Mouse (Mus musculus) CD4-positive naive resting alpha-beta T cell, adult 57 days (primary cell): ENCODE data around the gene Mocs3. TPM values are rescaled to one million over a fixed set of nuclear protein-coding genes. Genes with fewer than 3 reads are reported as not detected.

Experiments
- total RNA-seq: library from RNA; stranded (reverse); gene quantifications from one replicate; pipeline ENCODE4 v1.2.4, GENCODE M21; 2023

Mocs3 gene
- 15.3 TPM for total RNA-seq

DNA sequence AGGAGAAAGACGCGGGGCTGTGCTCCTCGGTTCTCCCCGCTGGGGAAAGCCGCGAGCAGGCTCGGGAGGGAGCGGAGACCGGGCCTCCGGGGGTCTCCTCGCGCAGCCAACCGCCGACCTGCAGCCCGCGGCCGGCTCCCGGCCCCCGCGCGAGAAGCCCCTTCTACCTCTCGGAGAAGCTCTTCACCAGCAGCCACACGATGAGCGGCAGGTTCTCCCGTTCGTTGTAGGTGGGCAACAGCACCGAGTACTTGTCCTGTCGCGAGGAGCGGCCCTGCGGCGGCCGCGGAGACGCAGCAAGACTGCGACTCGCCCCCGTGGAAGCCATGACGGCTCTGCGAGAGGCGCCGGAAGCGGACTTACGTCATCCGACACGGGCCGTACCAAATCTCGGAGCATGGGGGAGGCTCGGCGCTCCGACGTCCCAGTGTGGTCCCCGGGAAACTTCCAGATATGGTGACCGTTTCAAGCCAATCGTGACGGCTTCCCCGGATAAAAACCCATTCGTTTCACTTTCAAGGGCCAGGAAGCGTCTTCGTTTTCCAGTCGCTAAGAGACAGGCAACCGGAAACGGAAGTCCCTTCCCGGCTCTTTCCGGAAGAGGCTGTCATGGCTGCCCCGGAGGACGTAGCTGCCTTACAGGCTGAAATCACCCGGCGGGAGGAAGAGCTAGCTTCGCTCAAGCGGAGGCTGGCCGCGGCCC lies at the start of gene Mocs3, which contains the start of the genes Gm20716 and Dpm1:
Gene Mocs3 (plus strand): TSS at position 597 of the 703 bp plus-strand sequence.
Gene Gm20716 (minus strand): TSS at position 339 of the 703 bp plus-strand sequence.
Gene Dpm1 (minus strand): TSS at position 566 of the 703 bp plus-strand sequence.

DNA sequence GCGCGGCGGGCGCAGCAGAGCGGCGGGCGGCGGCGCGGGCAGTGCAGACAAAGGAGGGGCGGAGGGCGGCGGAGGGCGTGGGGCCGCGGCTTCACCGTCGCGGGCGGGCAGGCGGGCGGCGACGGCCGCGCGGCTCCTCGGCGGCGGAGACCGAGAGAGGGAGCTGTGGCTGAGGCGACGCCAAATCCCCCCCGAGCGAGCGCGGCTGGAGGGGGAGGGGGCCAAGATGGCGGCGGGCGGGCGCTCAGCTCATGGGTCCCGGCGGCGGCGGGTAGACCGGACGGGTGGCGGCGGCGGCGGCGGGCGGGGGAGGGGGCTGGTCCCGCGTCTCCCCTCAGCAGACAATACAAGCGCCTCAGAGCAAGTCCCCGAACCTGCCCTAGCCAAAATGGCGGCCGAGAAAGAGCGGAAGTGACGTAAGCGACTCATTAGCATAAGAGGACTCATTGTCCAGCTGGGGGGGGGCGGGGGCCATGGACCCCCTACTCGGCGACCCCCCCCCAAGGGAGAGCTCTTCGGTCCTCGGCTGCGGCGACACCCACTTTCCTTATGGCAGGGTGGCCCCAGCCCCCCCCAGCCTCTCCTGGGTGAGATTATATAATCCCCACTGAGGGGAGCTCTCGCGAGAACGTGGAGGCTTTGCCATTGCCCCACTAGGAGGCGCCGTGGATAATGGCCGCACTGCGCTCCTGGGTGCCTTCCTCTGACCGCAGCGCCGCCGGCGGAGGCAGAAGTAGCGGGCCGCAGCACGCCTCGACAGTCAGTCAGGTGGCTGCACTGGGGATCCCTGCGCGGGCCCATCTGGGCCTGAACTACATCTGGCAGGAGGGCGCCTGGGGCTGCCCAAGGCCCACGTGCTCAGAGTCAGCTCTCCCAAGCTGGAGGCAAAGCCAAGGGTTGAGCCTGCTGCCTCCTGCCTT lies 23.4 kb upstream of the Mocs3 start, which contains the start of gene Adnp:
Gene Adnp (minus strand): TSS at position 388 of the 920 bp plus-strand sequence.

DNA sequence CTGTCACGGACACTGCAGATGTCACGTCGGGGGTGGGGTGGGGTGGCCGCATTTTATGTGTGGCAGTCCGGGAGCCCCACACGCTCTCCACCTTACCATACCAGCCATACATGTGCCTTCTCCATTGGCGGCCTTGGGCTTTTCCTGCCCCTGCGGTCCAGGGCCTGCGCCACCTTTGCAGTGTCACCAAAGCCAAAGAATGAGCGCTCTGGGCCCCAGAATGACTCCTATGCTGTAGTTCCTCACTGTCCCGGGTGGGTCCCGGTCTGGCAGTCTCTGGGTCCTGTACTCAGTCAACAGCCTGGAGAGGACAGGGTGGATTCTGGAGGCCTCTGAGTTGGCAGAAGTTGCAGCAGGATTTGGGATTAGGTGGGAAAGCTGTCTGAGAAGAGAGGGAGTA lies 51.2 kb downstream of the Mocs3 start, which contains the start of gene Kcng1:
Gene Kcng1 (minus strand): TSS at position 155 of the 400 bp plus-strand sequence.

Other genes with a start within 250 kb of the Mocs3 start
- gene Ripor3, start 220.0 kb upstream of the Mocs3 start, total RNA-seq: 11.7 TPM
- gene Pard6b, start 149.6 kb upstream of the Mocs3 start, total RNA-seq: 3.9 TPM
- gene Adnp, start 23.5 kb upstream of the Mocs3 start, total RNA-seq: 106 TPM
- not detected for gene Gm20716, start 258 bp upstream of the Mocs3 start, total RNA-seq
- gene Dpm1, start within 50 bp of the Mocs3 start, total RNA-seq: 158 TPM
- not detected for gene Kcng1, start 51.1 kb downstream of the Mocs3 start, total RNA-seq